ENCODE assay signal across 18 mouse cellular contexts in genomic region chr10:10835406-10835805, GRCm38 (mm10).
DNase-seq lines count a peak whose midpoint lies in the region; ATAC-seq lines count a peak whose summit lies in the region.
"Had no signal": no experiment of that assay in that cellular context is flagged by ENCODE, and none has a peak within 500 bp of the region (broad histone marks: within the 10 kb centered on the region; RNA-seq: fewer than 3 reads in every experiment).

No protein-coding gene starts in this region.

- no peaks in the 10 kb centered on the region for H3K36me3 ChIP-seq in liver, embryonic 11.5 days (ENCODE audit: control insufficient read depth, insufficient read depth, low read length)
- H3K36me3 ChIP-seq: embryonic facial prominence, embryonic 10.5 days; heart, embryonic 12.5 days; hindbrain, embryonic 10.5 days; intestine, embryonic 15.5 days had no signal

- H3K4me3 ChIP-seq in liver, embryonic 11.5 days (ENCODE audit: low read depth, low read length), result no peak overlapping the region
- H3K4me3 ChIP-seq: embryonic facial prominence, embryonic 10.5 days; forebrain, embryonic 13.5 days; heart, adult 2 months; heart, embryonic 12.5 days; hindbrain, embryonic 10.5 days; intestine, embryonic 15.5 days had no signal

- H3K4me1 ChIP-seq in liver, embryonic 11.5 days (replicated peaks; ENCODE audit: control insufficient read depth, insufficient read depth, low read length), result no peaks in the 10 kb centered on the region
- H3K4me1 ChIP-seq: embryonic facial prominence, embryonic 10.5 days; forebrain, embryonic 13.5 days; heart, embryonic 12.5 days; hindbrain, embryonic 10.5 days; intestine, embryonic 15.5 days had no signal

- H3K27ac ChIP-seq in liver, embryonic 11.5 days (ENCODE audit: low read depth, low read length), result no peak overlapping the region
- H3K27ac ChIP-seq: embryonic facial prominence, embryonic 10.5 days; forebrain, embryonic 13.5 days; heart, adult 2 months; hindbrain, embryonic 10.5 days; hindbrain, embryonic 14.5 days; intestine, embryonic 15.5 days had no signal

- H3K4me2 ChIP-seq in liver, embryonic 11.5 days, result no peak overlapping the region
- H3K4me2 ChIP-seq: forebrain, embryonic 13.5 days; heart, embryonic 12.5 days; hindbrain, embryonic 14.5 days; intestine, embryonic 15.5 days had no signal

- no peak overlapping the region for H3K9ac ChIP-seq in liver, embryonic 11.5 days (ENCODE audit: low read depth, low read length)
- H3K9ac ChIP-seq: forebrain, embryonic 13.5 days; forebrain, postnatal 0 days; heart, embryonic 12.5 days; hindbrain, embryonic 14.5 days; intestine, embryonic 15.5 days had no signal

- no peaks in the 10 kb centered on the region for H3K9me3 ChIP-seq in liver, embryonic 11.5 days (ENCODE audit: control insufficient read depth, low read length)
- H3K9me3 ChIP-seq: embryonic facial prominence, embryonic 10.5 days; forebrain, embryonic 13.5 days; heart, embryonic 12.5 days; hindbrain, embryonic 10.5 days; intestine, embryonic 15.5 days had no signal

- no peaks in the 10 kb centered on the region for H3K27me3 ChIP-seq in liver, embryonic 11.5 days (replicated peaks; ENCODE audit: control insufficient read depth, insufficient read depth, low read length)
- H3K27me3 ChIP-seq: forebrain, embryonic 13.5 days; heart, embryonic 12.5 days; intestine, embryonic 15.5 days had no signal

- no peak for DNase-seq in cerebellum, adult 9-11 months
- peak; percentile 31 to 45 for DNase-seq in cerebellum, adult 18-20 months
- DNase-seq in cerebellum, postnatal 10 days, result peak; percentile 39 to 40
- DNase-seq in right cerebral cortex, postnatal 25 days, result no peak
- no peak for DNase-seq in liver, embryonic 11.5 days (ENCODE audit: low spot score)
- DNase-seq: B cell, adult 2 months; forebrain, postnatal 0 days; gastrocnemius, postnatal 14 days; heart, adult 2 months; kidney, adult 18-20 months had no signal

- peak; percentile 86 for ATAC-seq in cerebellum, adult (ENCODE audit: insufficient number of reproducible peaks, low FRiP score, low TSS enrichment)
- no peak for ATAC-seq in liver, embryonic 11.5 days (replicated peaks; ENCODE audit: low FRiP score)
- no peak for ATAC-seq in CD4-positive, CD25-positive, alpha-beta regulatory T cell, adult 4 months
- ATAC-seq: forebrain, embryonic 13.5 days; forebrain, postnatal 0 days; intestine, embryonic 15.5 days had no signal

Comparison
In these comparisons a context has a peak if more than half of its experiments do, and no peak if none do; other contexts are left out.
1. DNase-seq: peak in cerebellum, adult 18-20 months (2 of 2) and cerebellum, postnatal 10 days (2 of 2); none in cerebellum, adult 9-11 months (single experiment), right cerebral cortex, postnatal 25 days (single experiment) and liver, embryonic 11.5 days (single experiment).